In genomic region chr9:44604779-44605615, GRCm38 (mm10) we compare ENCODE assay signal across 7 mouse cellular contexts. TPM values are rescaled to one million over a fixed set of nuclear protein-coding genes. Genes with fewer than 3 reads are reported as not detected.
DNase-seq lines count a peak whose midpoint lies in the region; ATAC-seq and TF ChIP-seq lines count a peak whose summit lies in the region.

TSS of gene Ddx6 (plus strand) at chr9:44604892.

- H3K9me3 ChIP-seq in intestine, postnatal 0 days (ENCODE audit: control insufficient read depth) = no peaks in the 10 kb centered on the region
- H3K9me3 ChIP-seq in midbrain, embryonic 11.5 days (ENCODE audit: control insufficient read depth, low read length) = no peaks in the 10 kb centered on the region

- H3K27ac ChIP-seq in intestine, postnatal 0 days (ENCODE audit: low read depth, low read length) = peak within 1 kb of the TSS; percentile 97
- H3K27ac ChIP-seq in midbrain, embryonic 11.5 days (ENCODE audit: low read depth, low read length) = peak within 1 kb of the TSS; percentile 98

- H3K27me3 ChIP-seq in intestine, postnatal 0 days (replicated peaks; ENCODE audit: control insufficient read depth, insufficient read depth, low read length) = no peaks in the 10 kb centered on the region
- no peaks in the 10 kb centered on the region for H3K27me3 ChIP-seq in midbrain, embryonic 11.5 days (ENCODE audit: control insufficient read depth, insufficient read depth, low read length)

- H3K9ac ChIP-seq in intestine, postnatal 0 days (ENCODE audit: low read depth, low read length) = peak within 1 kb of the TSS; percentile 91
- peak within 1 kb of the TSS; percentile 100 for H3K9ac ChIP-seq in midbrain, embryonic 11.5 days (ENCODE audit: low read length)

- H3K4me1 ChIP-seq in intestine, postnatal 0 days (replicated peaks; ENCODE audit: control insufficient read depth, insufficient read depth, low read length) = peaks cover 4% of the 10 kb centered on the region; the same call in 1 of the 2 replicates
- peaks cover 23% of the 10 kb centered on the region for H3K4me1 ChIP-seq in midbrain, embryonic 11.5 days (ENCODE audit: control insufficient read depth, insufficient read depth, low read length)

- peak; percentile 24; the same call in 1 of the 2 replicates for TF ChIP-seq CTCF in intestine, postnatal 0 days (IDR thresholded peaks at IDR 0.05; ENCODE audit: low read depth)

- H3K36me3 ChIP-seq in intestine, postnatal 0 days (ENCODE audit: control insufficient read depth, insufficient read depth) = peaks cover 15% of the 10 kb centered on the region; the same call in 1 of the 2 replicates
- peaks cover 13% of the 10 kb centered on the region; the same call in 1 of the 2 replicates for H3K36me3 ChIP-seq in midbrain, embryonic 11.5 days (ENCODE audit: control insufficient read depth, insufficient read depth, low read length)

- ATAC-seq in intestine, postnatal 0 days = peak; percentile 72
- ATAC-seq in midbrain, embryonic 11.5 days (ENCODE audit: low FRiP score) = peak; percentile 80

- intact Hi-C loops in left cerebral cortex, postnatal 4 days (cut with DNase I) = loop anchor here (5.0 kb wide), 1 partner anchor 98 kb away; no protein-coding TSS in a partner anchor

- 1% methylated on average over 57 of the region's 80 CpGs for WGBS in intestine, postnatal 0 days
- WGBS in midbrain, embryonic 11.5 days = under 1% methylated on average over 60 of the region's 80 CpGs

- peak within 1 kb of the TSS; percentile 87 for H3K4me2 ChIP-seq in intestine, postnatal 0 days (replicated peaks; ENCODE audit: low read depth)
- peak within 1 kb of the TSS; percentile 65 for H3K4me2 ChIP-seq in midbrain, embryonic 11.5 days

- peak; percentile 85 for DNase-seq in adrenal gland, postnatal 10 days
- DNase-seq in embryo, embryonic 9.5 days (ENCODE audit: extremely low spot score) = peak; percentile 77
- no peak for DNase-seq in gonadal fat pad, adult 2 months (ENCODE audit: low read depth)
- DNase-seq in left cerebral cortex, postnatal 4 days = peak; percentile 63
- DNase-seq in midbrain, embryonic 11.5 days (ENCODE audit: low spot score, missing footprints) = peak; percentile 97
- peak; percentile 42 for DNase-seq in skeletal muscle tissue, adult 2 months (ENCODE audit: low read depth, low spot score)

- H3K4me3 ChIP-seq in intestine, postnatal 0 days (ENCODE audit: low read depth, low read length) = peak within 1 kb of the TSS; percentile 68
- H3K4me3 ChIP-seq in midbrain, embryonic 11.5 days (ENCODE audit: low read depth, low read length) = peak within 1 kb of the TSS; percentile 98

RNA-seq across cellular contexts. Expression of gene Ddx6, which starts in this region (rescaled TPM):
- total RNA-seq in adrenal gland, postnatal 10 days (2021) = 100 to 1,000 TPM; 106 to 118 TPM
- polyA plus RNA-seq in gonadal fat pad, adult 2 months (2012; rRNA removed) = 22.8 and 32.0 TPM in 2 replicates
- polyA plus RNA-seq in intestine, postnatal 0 days (2015; fragmentation: Nextera tagmentation; extraction: Ambion mirVana) = 7.3 and 9.5 TPM in 2 replicates
- 100 to 1,000 TPM; 144 to 146 TPM for total RNA-seq in left cerebral cortex, postnatal 4 days (2021)
- 11.9 and 13.8 TPM in 2 replicates for polyA plus RNA-seq in midbrain, embryonic 11.5 days (2014; fragmentation: Nextera tagmentation; extraction: Ambion mirVana)
